Comparison of ENCODE assay signal across 20 mouse cellular contexts in genomic region chr10:61420011-61420410, GRCm38 (mm10). TPM values are rescaled to one million over a fixed set of nuclear protein-coding genes. Genes with fewer than 3 reads are reported as not detected.
"Had no signal": no experiment of that assay in that cellular context is flagged by ENCODE, and none has a peak within 500 bp of the region (broad histone marks: within the 10 kb centered on the region; RNA-seq: fewer than 3 reads in every experiment).

No protein-coding gene starts in this region.

- H3K4me3 ChIP-seq: limb, embryonic 12.5 days; midbrain, embryonic 15.5 days; neural tube, embryonic 12.5 days had no signal

- H3K9me3 ChIP-seq: kidney, embryonic 15.5 days; limb, embryonic 12.5 days; liver, embryonic 13.5 days; midbrain, embryonic 15.5 days; neural tube, embryonic 12.5 days had no signal

- H3K36me3 ChIP-seq: kidney, embryonic 15.5 days; limb, embryonic 12.5 days; liver, embryonic 13.5 days; midbrain, embryonic 15.5 days; neural tube, embryonic 12.5 days had no signal

- H3K4me2 ChIP-seq: liver, embryonic 13.5 days; midbrain, embryonic 11.5 days; midbrain, embryonic 15.5 days; neural tube, embryonic 12.5 days had no signal

- DNase-seq: kidney, adult 18-20 months; kidney, postnatal 14 days; layer of hippocampus, postnatal 36 days; liver; liver, embryonic 13.5 days; liver, postnatal 0 days; retina, postnatal 1 day; right cerebral cortex, postnatal 4 days; spleen, adult 18-20 months; thymus, adult 18-20 months; thymus, postnatal 14 days had no signal

- ATAC-seq: liver, postnatal 0 days; midbrain, embryonic 15.5 days had no signal

- H3K27ac ChIP-seq: kidney, embryonic 15.5 days; limb, embryonic 12.5 days; liver, embryonic 13.5 days; midbrain, embryonic 15.5 days; neural tube, embryonic 12.5 days had no signal

- H3K9ac ChIP-seq: kidney, embryonic 15.5 days; limb, embryonic 12.5 days; liver, embryonic 13.5 days; liver, postnatal 0 days; midbrain, embryonic 15.5 days; neural tube, embryonic 12.5 days had no signal

RNA-seq across cellular contexts. Expression of gene Nodal, which starts 2.2 kb away (rescaled TPM):
- total RNA-seq: megakaryocyte progenitor cell, adult 5-6 weeks; monocyte, adult 5-6 weeks; neutrophil, adult 5-6 weeks had no signal
- polyA plus RNA-seq: limb, embryonic 12.5 days; midbrain, embryonic 11.5 days; neural tube, embryonic 12.5 days; stomach, embryonic 14.5 days had no signal

RNA-seq across cellular contexts. Expression of gene Pald1, which starts 36.7 kb away (rescaled TPM):
- total RNA-seq: megakaryocyte progenitor cell, adult 5-6 weeks; neutrophil, adult 5-6 weeks had no signal
